Mouse (Mus musculus): Measurements from ENCODE around the gene Gm21887. TPM values are rescaled to one million over a fixed set of nuclear protein-coding genes. Genes with fewer than 3 reads are reported as not detected.
"Not testable (repeated sequence)": the region's sequence is repeated elsewhere in the genome, so short reads cannot be mapped to it uniquely, and the experiment has no call there.

Gene Gm21887
- total RNA-seq, 2 experiments from 2014 or later, result 193 to 282 TPM

- intact Hi-C loops (cut with DNase I); DNase-seq (ENCODE audit: low spot score in 2 of 2): not testable (repeated sequence)
These were observed 14.4 kb upstream of the Gm21887 start for GRCm38 (mm10) chrX:169994866-169995711.

- DNase-seq (ENCODE audit: low spot score in 2 of 2); intact Hi-C loops (cut with DNase I): not testable (repeated sequence)
These were observed 13.4 kb upstream of the Gm21887 start for GRCm38 (mm10) chrX:169995909-169996521.

- intact Hi-C loops (cut with DNase I), result not testable (repeated sequence)
- peak; percentile 94 to 96 for DNase-seq (ENCODE audit: low spot score in 2 of 2)
These were observed 12.5 kb upstream of the Gm21887 start for GRCm38 (mm10) chrX:169996926-169997325.

- intact Hi-C loops (cut with DNase I); DNase-seq (ENCODE audit: low spot score in 2 of 2): not testable (repeated sequence)
These were observed 12.0 kb upstream of the Gm21887 start for GRCm38 (mm10) chrX:169997456-169997853.

GRCm38 (mm10) chrX:169997854-169998456 lies 11.5 kb upstream of the Gm21887 start:
- intact Hi-C loops (cut with DNase I), result not testable (repeated sequence)
- DNase-seq (ENCODE audit: low spot score in 2 of 2), result peak; percentile 100

GRCm38 (mm10) chrX:169998559-169999219 lies 10.8 kb upstream of the Gm21887 start:
- DNase-seq (ENCODE audit: low spot score in 2 of 2), result not testable (repeated sequence)
- intact Hi-C loops (cut with DNase I), result loop anchor here (1.0 kb wide), 1 partner anchor 8 kb away; no protein-coding TSS in a partner anchor

- intact Hi-C loops (cut with DNase I), result loop anchor here (1.0 kb wide), 1 partner anchor 9 kb away; no protein-coding TSS in a partner anchor
- not testable (repeated sequence) for DNase-seq (ENCODE audit: low spot score in 2 of 2)
These were observed 10.1 kb upstream of the Gm21887 start for GRCm38 (mm10) chrX:169999226-169999883.

- DNase-seq (ENCODE audit: low spot score in 2 of 2), result not testable (repeated sequence)
- intact Hi-C loops (cut with DNase I), result loop anchor here (1.0 kb wide), 1 partner anchor 10 kb away; no protein-coding TSS in a partner anchor
These were observed 9.4 kb upstream of the Gm21887 start for GRCm38 (mm10) chrX:169999912-170000641.

GRCm38 (mm10) chrX:170000642-170001387 lies 8.6 kb upstream of the Gm21887 start:
- intact Hi-C loops (cut with DNase I); DNase-seq (ENCODE audit: low spot score in 2 of 2): not testable (repeated sequence)

GRCm38 (mm10) chrX:170001388-170001695 lies 8.1 kb upstream of the Gm21887 start:
- DNase-seq (ENCODE audit: low spot score in 2 of 2); intact Hi-C loops (cut with DNase I): not testable (repeated sequence)

GRCm38 (mm10) chrX:170002510-170003197 lies 6.8 kb upstream of the Gm21887 start:
- DNase-seq (ENCODE audit: low spot score in 2 of 2); intact Hi-C loops (cut with DNase I): not testable (repeated sequence)

- intact Hi-C loops (cut with DNase I), result not testable (repeated sequence)
These were observed 5.9 kb upstream of the Gm21887 start for GRCm38 (mm10) chrX:170003536-170003935.

GRCm38 (mm10) chrX:170004236-170004635 lies 5.2 kb upstream of the Gm21887 start:
- DNase-seq (ENCODE audit: low spot score in 2 of 2); intact Hi-C loops (cut with DNase I): not testable (repeated sequence)

More at GRCm38 (mm10) chrX:170003536-170003935, 5.9 kb upstream of the Gm21887 start:
- not testable (repeated sequence) for DNase-seq (ENCODE audit: low spot score in 2 of 2)

GRCm38 (mm10) chrX:170004793-170005192 lies 4.7 kb upstream of the Gm21887 start:
- DNase-seq (ENCODE audit: low spot score in 2 of 2); intact Hi-C loops (cut with DNase I): not testable (repeated sequence)

GRCm38 (mm10) chrX:170005194-170005593 lies 4.3 kb upstream of the Gm21887 start:
- DNase-seq (ENCODE audit: low spot score in 2 of 2); intact Hi-C loops (cut with DNase I): not testable (repeated sequence)

GRCm38 (mm10) chrX:170005695-170006297 lies 3.7 kb upstream of the Gm21887 start:
- intact Hi-C loops (cut with DNase I); DNase-seq (ENCODE audit: low spot score in 2 of 2): not testable (repeated sequence)

Data from left cerebral cortex, postnatal 14 days (tissue).